Mouse (Mus musculus): ENCODE measurements around the gene Setd3.
"Not testable (repeated sequence)": the region's sequence is repeated elsewhere in the genome, so short reads cannot be mapped to it uniquely, and the experiment has no call there.

DNA sequence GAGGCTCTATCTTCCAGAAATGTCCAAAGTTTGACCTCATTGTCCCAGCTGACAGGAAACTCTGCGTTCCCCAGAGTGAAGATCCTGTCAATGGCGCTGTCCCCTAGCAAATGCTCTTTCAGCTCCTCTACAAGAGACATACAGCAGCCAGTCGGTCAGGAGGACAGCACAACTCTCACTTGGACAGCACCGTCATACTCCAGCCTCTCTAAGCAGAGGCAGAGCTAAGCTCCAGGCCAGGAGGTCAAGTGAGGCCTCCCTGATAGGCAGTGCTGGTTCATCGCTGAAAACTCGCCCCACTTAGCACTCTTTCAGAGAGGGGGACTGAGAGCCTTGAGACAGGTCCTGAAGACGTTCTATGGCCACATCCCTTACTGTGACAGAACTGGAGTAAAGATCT lies 70.5 kb downstream of the Setd3 start:
- not testable (repeated sequence) for TF ChIP-seq GATA1 (IDR thresholded peaks at IDR 0.05; ENCODE audit: borderline replicate concordance, low read length); FLI1 (IDR thresholded peaks at IDR 0.05; ENCODE audit: low read length)

Data from megakaryocyte, embryonic 14.5 days (primary cell).